Mouse (Mus musculus) brain, embryonic 14.5 days (tissue): Measurements from ENCODE around the gene Runx1.

Experiments
- CTCF ChIP-seq: fragments of 200-500 bp; IDR thresholded peaks from 2 replicates; pipeline ENCODE4 v1.5.1; 2012; ENCODE audit warnings: inconsistent platforms, mild to moderate bottlenecking, moderate library complexity, borderline replicate concordance; ENCODE audit not compliant: insufficient read depth, insufficient read length; ENCODE audit errors: extremely low read depth
- POLR2A ChIP-seq: fragments of 200-500 bp; IDR thresholded peaks from 2 replicates; pipeline ENCODE4 v1.6.1; 2012; ENCODE audit warnings: mild to moderate bottlenecking, inconsistent platforms, borderline replicate concordance; ENCODE audit not compliant: poor library complexity, insufficient read depth, insufficient read length, severe bottlenecking; ENCODE audit errors: extremely low read depth

DNA sequence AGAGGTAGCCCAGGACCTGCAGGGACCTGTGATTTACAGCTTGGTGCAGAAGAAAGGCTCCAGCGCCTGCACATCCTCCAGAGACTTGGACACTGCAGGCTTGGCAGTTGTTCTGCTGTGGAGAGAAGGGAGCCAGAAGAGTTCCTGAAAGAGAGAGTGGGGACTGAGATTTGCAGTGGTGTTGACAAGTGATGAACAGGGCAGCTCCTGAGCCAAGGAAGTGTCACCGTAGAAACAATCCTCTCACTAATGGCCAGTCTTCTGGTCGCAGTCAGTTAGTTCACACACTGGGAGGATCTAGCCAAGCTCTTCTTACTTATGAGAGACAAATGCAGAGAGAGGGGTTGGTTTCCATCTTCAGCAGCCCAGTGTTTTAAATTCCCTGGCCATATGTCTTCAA is 24.5 kb upstream of the Runx1 start:
- TF ChIP-seq CTCF, result no peak
- no peak for TF ChIP-seq POLR2A
